Mouse (Mus musculus) gastrocnemius, postnatal 14 days (tissue): Measurements from ENCODE around the gene Hmcn1. TPM values are rescaled to one million over a fixed set of nuclear protein-coding genes. Genes with fewer than 3 reads are reported as not detected.

Source experiments
- DNase-seq: peaks from one replicate; pipeline ENCODE4 v3.0.0; 2021; ENCODE audit warnings: mixed read lengths
- intact Hi-C: fragments of 180-260 bp; cut with DNase I; formaldehyde crosslinking; loops from one replicate; pipeline ENCODE4 v1.15.1; 2025; ENCODE audit warnings: low total_unique reads
- total RNA-seq, 2 experiments: library from RNA; stranded (reverse); gene quantifications; 2 replicates each; pipeline ENCODE4 v1.2.3; 2021

The Hmcn1 gene
- total RNA-seq, 2 experiments from 2014 or later, result 9.3 to 10.9 TPM

- intact Hi-C loops, result loop anchor here (10.0 kb wide), 1 partner anchor 217 kb away; no protein-coding TSS in a partner anchor
- DNase-seq, result no peak
Observed at GRCm38 (mm10) chr1:151001868-151002428, 8.7 kb upstream of the Hmcn1 start.

DNA sequence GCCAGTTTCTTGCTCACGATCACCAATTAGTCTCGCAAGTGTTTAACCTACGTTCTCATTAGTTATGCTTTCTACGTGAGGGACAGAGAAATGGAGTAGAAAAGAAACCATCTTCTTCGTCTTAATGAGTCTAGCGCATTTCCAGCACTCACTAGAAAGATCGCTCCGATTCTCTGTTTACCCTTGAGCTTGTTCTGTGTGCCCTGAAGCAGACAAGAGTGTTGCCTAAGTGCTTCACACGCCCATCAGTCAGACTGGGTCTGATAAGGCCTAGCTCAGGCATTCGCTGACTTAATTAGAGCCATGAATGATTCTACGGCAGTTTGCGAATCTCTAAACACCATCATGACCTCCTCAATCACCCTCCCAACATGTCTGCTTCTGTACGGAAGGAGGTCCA is 7.5 kb upstream of the Hmcn1 start:
- DNase-seq, result no peak
- intact Hi-C loops, result loop anchor here (10.0 kb wide), 1 partner anchor 216 kb away; no protein-coding TSS in a partner anchor

- intact Hi-C loops, result no loop called here
- DNase-seq, result no peak
Observed at GRCm38 (mm10) chr1:150994612-150995011, 1.4 kb upstream of the Hmcn1 start.

DNA sequence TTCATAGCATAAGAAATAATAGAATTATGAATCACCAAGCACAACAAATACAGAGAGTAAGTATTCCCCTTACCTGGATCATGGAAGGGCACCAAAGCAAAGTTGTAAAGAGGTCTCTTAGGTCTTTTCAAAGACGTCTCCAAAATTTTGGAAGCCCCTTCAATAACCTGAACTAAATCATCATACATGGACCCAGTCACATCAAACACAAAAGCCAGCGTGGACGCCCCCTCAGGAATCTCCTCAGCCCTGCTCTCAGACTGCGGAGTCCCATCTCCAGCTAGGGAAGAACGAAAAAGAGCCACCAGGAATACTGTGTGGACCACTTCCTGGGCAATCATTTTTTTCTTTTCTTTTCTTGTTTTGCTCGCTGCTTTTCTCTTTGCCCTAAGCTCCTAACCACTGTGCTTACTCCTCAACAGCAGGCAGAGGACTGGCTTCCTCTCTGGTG is 499 bp downstream of the Hmcn1 start:
- intact Hi-C loops, result no loop called here
- DNase-seq, result no peak

- DNase-seq, result no peak
- intact Hi-C loops, result no loop called here
Observed at GRCm38 (mm10) chr1:150991745-150992554, 1.3 kb downstream of the Hmcn1 start.

DNA sequence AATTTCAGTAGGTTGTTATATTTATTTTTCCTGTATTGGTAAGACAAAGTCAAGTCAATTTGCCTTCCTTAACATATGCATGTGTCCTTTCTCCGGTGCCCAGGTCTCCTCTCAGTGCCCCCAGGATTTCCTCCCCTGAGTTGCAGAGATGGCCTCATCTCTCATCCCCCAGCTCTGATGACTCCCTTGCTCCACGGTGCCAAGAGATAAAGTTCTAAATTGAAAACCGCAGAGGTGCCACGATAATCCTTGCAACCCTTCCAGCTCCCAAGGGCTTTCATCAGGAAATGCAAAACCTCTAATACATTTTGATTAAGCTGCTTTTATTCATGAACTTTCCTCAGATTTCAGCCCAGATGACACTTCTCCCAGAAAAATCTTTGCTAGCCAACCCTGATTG is 8.3 kb downstream of the Hmcn1 start:
- intact Hi-C loops, result no loop called here
- DNase-seq, result no peak

DNA sequence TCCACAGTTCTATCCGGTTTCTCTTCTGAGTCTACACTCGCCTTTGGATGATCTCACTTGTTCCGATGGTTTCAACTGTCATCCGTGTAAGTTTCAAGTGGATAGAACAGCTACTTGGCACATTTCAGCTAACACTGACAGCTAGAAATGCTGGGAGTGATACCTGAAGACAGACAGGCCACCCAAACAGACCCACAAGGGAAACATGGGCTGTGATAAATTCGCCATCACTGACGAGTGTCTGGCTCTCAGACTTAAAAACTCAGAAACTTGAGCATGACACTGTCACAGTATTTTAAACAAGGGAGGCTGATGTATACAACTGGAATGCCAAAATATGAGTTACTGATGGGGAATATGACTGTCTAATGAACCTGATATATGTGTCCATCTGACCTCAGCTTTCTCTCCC is 9.1 kb downstream of the Hmcn1 start:
- intact Hi-C loops, result no loop called here
- DNase-seq, result no peak

DNA sequence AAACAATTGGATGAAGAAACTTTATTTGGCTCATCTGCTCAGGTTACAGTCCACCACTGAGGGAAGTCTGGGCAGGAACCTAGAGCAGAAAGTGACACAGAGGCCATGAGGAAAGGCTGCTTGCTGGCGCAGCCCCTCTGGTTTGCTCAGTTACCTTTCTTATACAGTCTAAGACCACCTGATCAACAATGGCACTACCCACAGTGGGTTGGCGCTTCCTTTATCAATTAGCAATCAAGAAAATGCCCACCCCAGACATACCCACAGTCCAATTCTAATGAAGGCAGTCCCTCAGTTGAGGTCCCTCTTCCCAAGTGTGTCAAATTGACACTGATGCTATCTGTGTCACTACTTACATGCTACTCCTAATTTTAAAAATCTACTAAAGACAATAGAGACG is 14.6 kb downstream of the Hmcn1 start:
- DNase-seq, result no peak
- intact Hi-C loops, result no loop called here

GRCm38 (mm10) chr1:150976263-150976662 is 17.0 kb downstream of the Hmcn1 start:
- no peak for DNase-seq
- intact Hi-C loops, result no loop called here

GRCm38 (mm10) chr1:150959486-150960074 is 33.7 kb downstream of the Hmcn1 start:
- intact Hi-C loops, result no loop called here
- no peak for DNase-seq

GRCm38 (mm10) chr1:150951004-150951403 is 42.2 kb downstream of the Hmcn1 start:
- intact Hi-C loops, result no loop called here
- DNase-seq, result no peak

- no peak for DNase-seq
- intact Hi-C loops, result no loop called here
Observed at GRCm38 (mm10) chr1:150950046-150950445, 43.2 kb downstream of the Hmcn1 start.

GRCm38 (mm10) chr1:150948911-150949310 is 44.3 kb downstream of the Hmcn1 start:
- no peak for DNase-seq
- intact Hi-C loops, result no loop called here

- intact Hi-C loops, result no loop called here
- DNase-seq, result no peak
Observed at GRCm38 (mm10) chr1:150943601-150944000, 49.6 kb downstream of the Hmcn1 start.

GRCm38 (mm10) chr1:150942143-150942542 is 51.1 kb downstream of the Hmcn1 start:
- intact Hi-C loops, result no loop called here
- no peak for DNase-seq

DNA sequence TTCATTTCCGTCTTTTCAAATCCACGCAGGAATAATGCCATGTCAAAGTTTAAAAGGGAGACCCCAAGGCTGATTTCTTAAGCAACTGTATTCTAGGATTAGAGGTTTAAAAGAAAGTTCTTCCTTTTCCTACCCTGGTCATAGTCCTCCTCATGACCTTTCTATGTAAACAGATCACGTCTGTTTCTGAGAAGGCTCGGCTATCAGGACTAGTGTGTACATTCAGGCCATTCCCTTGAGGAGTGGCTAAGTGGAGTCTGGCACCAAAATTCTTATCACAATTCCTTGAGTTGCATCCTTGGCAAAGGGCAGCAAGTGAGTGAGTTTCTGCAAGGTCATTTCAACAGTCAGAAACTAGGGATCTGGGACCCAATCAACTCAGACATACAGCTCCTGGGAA is 56.4 kb downstream of the Hmcn1 start:
- no peak for DNase-seq
- intact Hi-C loops, result no loop called here

DNA sequence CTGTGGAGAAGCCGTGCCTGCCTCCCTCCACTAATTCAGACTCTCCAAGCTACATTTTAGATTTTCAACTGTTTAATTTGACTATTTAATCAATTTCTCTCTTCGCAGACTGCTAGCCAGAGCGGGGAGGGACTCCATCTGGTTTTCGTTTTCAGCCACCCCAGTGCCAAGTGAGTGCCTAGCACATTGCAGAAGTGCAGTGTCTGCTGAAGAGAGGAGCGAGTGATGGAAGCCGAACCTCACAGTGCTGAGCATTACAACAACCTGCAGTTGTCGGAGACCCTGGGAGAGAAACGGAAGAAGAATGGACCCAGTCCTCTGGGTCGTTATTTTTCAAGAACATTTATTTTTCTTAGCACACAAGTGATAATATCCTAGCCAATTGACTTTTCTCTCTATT is 59.6 kb downstream of the Hmcn1 start:
- DNase-seq, result peak; percentile 24
- intact Hi-C loops, result no loop called here

DNA sequence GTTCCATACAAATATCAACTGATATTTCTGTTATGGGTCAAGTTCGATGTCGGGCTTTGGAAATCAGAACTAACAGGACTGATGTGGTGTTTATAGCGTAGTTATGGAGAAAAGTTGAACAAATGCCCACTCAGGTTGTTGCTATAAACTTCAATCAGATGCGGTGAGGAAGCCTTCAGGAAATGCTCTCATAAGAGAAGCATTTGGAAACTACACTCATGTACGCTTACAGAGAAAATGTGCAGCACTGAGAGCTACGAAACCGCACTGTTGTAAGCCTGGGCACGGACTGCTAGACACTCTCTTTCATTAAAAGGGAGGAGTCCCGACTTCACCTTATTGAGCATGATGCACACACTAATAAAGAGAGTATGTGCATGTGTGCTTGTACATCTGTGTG is 72.4 kb downstream of the Hmcn1 start:
- no peak for DNase-seq
- intact Hi-C loops, result no loop called here

GRCm38 (mm10) chr1:150920276-150920675 is 73.0 kb downstream of the Hmcn1 start:
- intact Hi-C loops, result no loop called here
- DNase-seq, result peak; percentile 50

- intact Hi-C loops, result loop anchor here (5.0 to 10.0 kb wide), 2 partner anchors 130 to 378 kb away; no protein-coding TSS in a partner anchor
- peak; percentile 10 for DNase-seq
Observed at GRCm38 (mm10) chr1:150914936-150915335, 78.3 kb downstream of the Hmcn1 start.
